ENCODE assay signal across 10 mouse cellular contexts in genomic region chr1:155537005-155537642, GRCm38 (mm10). TPM values are rescaled to one million over a fixed set of nuclear protein-coding genes. Genes with fewer than 3 reads are reported as not detected.
A peak's percentile ranks its signal among the peaks of the same experiment; 100 is the strongest.
DNase-seq lines count a peak whose midpoint lies in the region; ATAC-seq and TF ChIP-seq lines count a peak whose summit lies in the region.
"Had no signal": no experiment of that assay in that cellular context is flagged by ENCODE, and none has a peak within 500 bp of the region (broad histone marks: within the 10 kb centered on the region; RNA-seq: fewer than 3 reads in every experiment).

No protein-coding gene starts in this region.

- peak; percentile 50 for TF ChIP-seq CTCF in kidney, adult 2 months (conservative IDR thresholded peaks at IDR 0.05; ENCODE audit: insufficient read depth, insufficient read length, low read depth, low read length)
- TF ChIP-seq CTCF in Patski (IDR thresholded peaks at IDR 0.05) = peak; percentile 80
- TF ChIP-seq CTCF in layer of hippocampus, adult 2 months (conservative IDR thresholded peaks at IDR 0.05) = peak; percentile 99

- TF ChIP-seq POLR2A in kidney, adult 2 months (IDR thresholded peaks at IDR 0.05; ENCODE audit: low read depth, low read length) = no peak

- peak; percentile 75 for DNase-seq in kidney, adult 2 months
- DNase-seq in kidney, adult 11 months = no peak
- peak; percentile 77 for DNase-seq in CD4-positive, CD25-positive, alpha-beta regulatory T cell, adult 2 months (ENCODE audit: low read depth, low spot score)
- no peak for DNase-seq in Patski (ENCODE audit: low read depth, low spot score)
- peak; percentile 35 for DNase-seq in embryonic facial prominence, embryonic 10.5 days (ENCODE audit: low spot score)
- peak; percentile 58 to 73 for DNase-seq in layer of hippocampus, adult 2 months (ENCODE audit: low spot score in 2 of 2)
- DNase-seq in frontal cortex, postnatal 14 days (ENCODE audit: low spot score in 2 of 2) = no peak

- no peaks in the 10 kb centered on the region for H3K4me1 ChIP-seq in kidney, adult 2 months (ENCODE audit: control insufficient read depth, insufficient read depth, low read length)
- H3K4me1 ChIP-seq in embryonic facial prominence, embryonic 10.5 days = peaks cover 17% of the 10 kb centered on the region

- 3% methylated on average over 2 of the region's 2 CpGs for WGBS in kidney, adult 2 months
- WGBS in embryonic facial prominence, embryonic 10.5 days = 12% methylated on average over 2 of the region's 2 CpGs

- no peaks in the 10 kb centered on the region for H3K27me3 ChIP-seq in kidney, adult 2 months (replicated peaks; ENCODE audit: control insufficient read depth, insufficient read depth, low read length)
- peaks cover 3% of the 10 kb centered on the region for H3K27me3 ChIP-seq in Patski
- no peaks in the 10 kb centered on the region for H3K27me3 ChIP-seq in embryonic facial prominence, embryonic 10.5 days (replicated peaks; ENCODE audit: low read depth, poor library complexity, severe bottlenecking)
- H3K27me3 ChIP-seq: limb, embryonic 13.5 days had no signal

- H3K9me3 ChIP-seq in embryonic facial prominence, embryonic 10.5 days = no peaks in the 10 kb centered on the region
- H3K9me3 ChIP-seq: limb, embryonic 13.5 days had no signal

- H3K4me3 ChIP-seq in kidney, adult 2 months (ENCODE audit: insufficient read depth, low read depth, low read length) = no peak overlapping the region
- no peak overlapping the region for H3K4me3 ChIP-seq in embryonic facial prominence, embryonic 10.5 days
- no peak overlapping the region for H3K4me3 ChIP-seq in layer of hippocampus, adult 2 months
- H3K4me3 ChIP-seq: erythroblast, embryonic 14.5 days; limb, embryonic 13.5 days had no signal

- in situ Hi-C loops in Patski (cut with MboI; ENCODE audit: low pct_unique_long_range_greater_than_20kb) = loop anchor here (5.0 kb wide), 2 partner anchors 245 to 515 kb away; no protein-coding TSS in a partner anchor

- no peak for ATAC-seq in Patski
- peak; percentile 59; the same call in 1 of the 2 replicates for ATAC-seq in monocyte, adult 5-6 weeks (replicated peaks; ENCODE audit: insufficient number of reproducible peaks, low FRiP score, low TSS enrichment, poor library complexity, severe bottlenecking)

- CTCF ChIA-PET in Patski (lab: Charles Lee) = interaction anchor here (0.8 to 1.9 kb wide), 13 partner anchors 9 to 268 kb away, joined by 3 to 7 read pairs (median 4); no protein-coding TSS in a partner anchor

- H3K36me3 ChIP-seq in kidney, adult 2 months (ENCODE audit: control insufficient read depth, insufficient read depth, low read length) = no peaks in the 10 kb centered on the region
- H3K36me3 ChIP-seq in embryonic facial prominence, embryonic 10.5 days (replicated peaks) = no peaks in the 10 kb centered on the region
- H3K36me3 ChIP-seq: limb, embryonic 13.5 days had no signal

- POLR2A ChIA-PET in Patski (lab: Charles Lee) = no interaction called here

- no peak overlapping the region for H3K27ac ChIP-seq in kidney, adult 2 months (ENCODE audit: insufficient read depth, low read depth, low read length)
- H3K27ac ChIP-seq in embryonic facial prominence, embryonic 10.5 days (replicated peaks) = no peak overlapping the region
- no peak overlapping the region for H3K27ac ChIP-seq in layer of hippocampus, adult 2 months
- H3K27ac ChIP-seq: limb, embryonic 13.5 days had no signal

RNA-seq across cellular contexts. Expression of gene Acbd6, which starts 20.8 kb away (rescaled TPM):
- polyA plus RNA-seq in kidney, adult 2 months (2012; rRNA removed) = 75.4 and 92.9 TPM in 2 replicates
- 105 TPM for polyA plus RNA-seq in Patski (2021)
- 77.6 and 79.5 TPM in 2 replicates for polyA plus RNA-seq in embryonic facial prominence, embryonic 10.5 days (2016; fragmentation: Nextera tagmentation; extraction: Ambion mirVana)
- total RNA-seq in layer of hippocampus, adult 2 months (2021) = 10 to 100 TPM; 88.1 to 90.1 TPM
- 5.4 to 22.0 TPM (median 18.0 TPM) in 3 replicates for total RNA-seq in monocyte, adult 5-6 weeks (2017)

Comparison
In these comparisons a context has a peak if more than half of its experiments do, and no peak if none do; other contexts are left out.
1. DNase-seq: peak in kidney, adult 2 months (single experiment), CD4-positive, CD25-positive, alpha-beta regulatory T cell, adult 2 months (single experiment), embryonic facial prominence, embryonic 10.5 days (single experiment) and layer of hippocampus, adult 2 months (2 of 2); none in kidney, adult 11 months (single experiment), Patski (single experiment) and frontal cortex, postnatal 14 days (0 of 2).
2. Peak in every context shown above with its lines, with median percentiles within 50 percentile points of each other: CTCF ChIP-seq.